Mouse (Mus musculus) olfactory bulb, adult 2 months (tissue): ENCODE measurements around the gene Polr2a. TPM values are rescaled to one million over a fixed set of nuclear protein-coding genes. Genes with fewer than 3 reads are reported as not detected.
"Not testable (repeated sequence)": the region's sequence is repeated elsewhere in the genome, so short reads cannot be mapped to it uniquely, and the experiment has no call there.

Experiments used
- H3K27ac ChIP-seq: fragments of 200-500 bp; 2 replicates; pipeline ENCODE4 v1.5.1; 2012; ENCODE audit warnings: low read depth, low read length; ENCODE audit not compliant: insufficient read depth
- H3K4me1 ChIP-seq: fragments of 200-500 bp; 2 replicates; pipeline ENCODE4 v1.6.1; 2012; ENCODE audit warnings: low read length; ENCODE audit not compliant: control insufficient read depth, insufficient read depth
- H3K4me3 ChIP-seq: fragments of 200-500 bp; 2 replicates; pipeline ENCODE4 v1.5.1; 2012; ENCODE audit warnings: mild to moderate bottlenecking, low read depth, low read length, moderate library complexity; ENCODE audit not compliant: insufficient read depth
- CTCF ChIP-seq: fragments of 200-500 bp; IDR thresholded peaks from 2 replicates; pipeline ENCODE4 v1.5.1; 2012; ENCODE audit warnings: low read depth, mild to moderate bottlenecking, low read length, moderate library complexity; ENCODE audit not compliant: insufficient read depth
- POLR2A ChIP-seq: fragments of 200-500 bp; IDR thresholded peaks from 2 replicates; pipeline ENCODE4 v1.6.1; 2012; ENCODE audit warnings: mild to moderate bottlenecking, low read depth, low read length, moderate library complexity; ENCODE audit not compliant: insufficient read depth
- WGBS: fragments of 180-500 bp; shearing (Covaris S2); methylation state at CpG from one replicate; pipeline ENCODE4 v1.1.7; 2018; 5-methylcytosine and 5-hydroxymethylcytosine counted together
- polyA plus RNA-seq: library from polyadenylated mRNA; stranded (reverse); fragments of >200 nt; gene quantifications from 2 replicates; pipeline ENCODE4 v1.2.4, GENCODE M21; 2012; ENCODE audit warnings: low replicate concordance; ENCODE audit not compliant: missing spikeins, insufficient read depth, insufficient read length

Gene Polr2a
- polyA plus RNA-seq, 1 experiment = 105 TPM

DNA sequence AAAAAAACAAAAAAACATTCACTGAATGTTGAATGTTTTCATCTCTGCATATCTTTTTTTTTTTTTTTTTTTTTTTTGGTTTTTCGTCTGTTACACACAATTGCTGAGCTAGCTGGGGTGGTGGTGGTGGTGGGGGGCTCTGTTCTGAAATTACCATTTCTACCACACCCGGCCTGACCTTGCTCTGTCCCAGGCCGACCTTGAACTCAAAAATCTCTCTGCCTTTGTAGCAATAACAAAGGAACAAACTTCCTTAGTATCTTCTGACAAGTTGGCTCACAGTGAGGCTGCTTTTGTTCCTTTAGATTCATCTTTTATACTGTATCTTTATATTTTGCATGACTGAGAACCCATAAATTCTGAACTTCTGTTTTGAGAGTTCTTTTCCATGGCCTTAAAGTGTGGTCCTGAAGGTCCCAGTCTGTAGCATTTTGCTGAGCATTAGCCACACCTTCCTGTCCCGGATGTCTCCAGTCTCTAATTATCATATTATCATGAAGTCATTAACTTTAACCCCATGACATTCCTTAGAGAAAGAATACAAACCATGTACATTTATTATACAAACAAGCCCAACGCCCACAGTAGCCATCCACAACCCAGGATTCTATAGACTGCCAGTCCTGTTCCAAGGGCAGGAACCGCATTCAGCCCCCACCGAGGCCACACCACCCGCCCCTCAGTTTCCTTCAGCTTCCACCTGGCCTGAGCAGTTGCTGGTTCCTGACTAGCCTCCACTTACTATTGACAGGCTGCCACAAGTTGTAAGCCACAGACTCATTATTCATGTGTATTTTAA lies 54.4 kb downstream of the Polr2a start:
- no peak overlapping the region for H3K4me3 ChIP-seq
- no peak overlapping the region for H3K27ac ChIP-seq
- TF ChIP-seq POLR2A (no peak), CTCF (no peak)
- peaks cover 6% of the 10 kb centered on the region for H3K4me1 ChIP-seq
- 71% methylated on average over 8 of the region's 8 CpGs for WGBS

DNA sequence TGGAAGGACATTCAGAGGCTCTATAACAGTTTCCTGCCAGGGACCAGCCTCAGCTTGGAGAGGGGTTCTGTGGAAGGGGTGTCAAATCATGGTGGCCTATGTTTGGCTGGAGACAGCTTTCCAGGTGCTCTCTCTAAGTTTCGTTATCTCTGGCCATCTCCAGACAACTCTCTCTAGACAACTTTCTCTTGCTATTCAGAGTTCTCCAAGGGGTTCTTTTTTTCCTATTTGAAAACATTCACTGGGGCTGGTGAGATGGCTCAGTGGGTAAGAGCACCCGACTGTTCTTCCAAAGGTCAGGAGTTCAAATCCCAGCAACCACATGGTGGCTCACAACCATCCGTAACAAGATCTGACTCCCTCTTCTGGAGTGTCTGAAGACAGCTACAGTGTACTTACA lies 55.1 kb downstream of the Polr2a start:
- 86% methylated on average over 3 of the region's 3 CpGs for WGBS

DNA sequence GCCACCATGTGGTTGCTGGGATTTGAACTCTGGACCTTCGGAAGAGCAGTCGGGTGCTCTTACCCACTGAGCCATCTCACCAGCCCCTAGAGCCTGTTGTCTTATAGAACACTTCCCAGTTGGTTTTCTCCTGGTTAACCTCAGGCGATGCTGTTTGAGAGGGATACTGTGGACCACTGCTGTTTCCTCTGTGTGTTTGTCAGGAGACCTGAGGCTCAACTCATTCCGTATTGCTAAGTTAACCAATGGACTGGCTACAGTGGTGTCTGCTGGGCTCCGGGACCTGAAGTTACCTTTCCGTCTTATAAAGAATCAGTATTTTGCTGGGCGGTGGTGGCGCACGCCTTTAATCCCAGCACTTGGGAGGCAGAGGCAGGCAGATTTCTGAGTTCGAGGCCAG lies 55.6 kb downstream of the Polr2a start:
- WGBS = 96% methylated on average over 10 of the region's 10 CpGs
- not testable (repeated sequence) for H3K4me1 ChIP-seq, H3K4me3 ChIP-seq, H3K27ac ChIP-seq

More for the DNA sequence above, 55.1 kb downstream of the Polr2a start:
- not testable (repeated sequence) for H3K4me3 ChIP-seq, H3K4me1 ChIP-seq, H3K27ac ChIP-seq

DNA sequence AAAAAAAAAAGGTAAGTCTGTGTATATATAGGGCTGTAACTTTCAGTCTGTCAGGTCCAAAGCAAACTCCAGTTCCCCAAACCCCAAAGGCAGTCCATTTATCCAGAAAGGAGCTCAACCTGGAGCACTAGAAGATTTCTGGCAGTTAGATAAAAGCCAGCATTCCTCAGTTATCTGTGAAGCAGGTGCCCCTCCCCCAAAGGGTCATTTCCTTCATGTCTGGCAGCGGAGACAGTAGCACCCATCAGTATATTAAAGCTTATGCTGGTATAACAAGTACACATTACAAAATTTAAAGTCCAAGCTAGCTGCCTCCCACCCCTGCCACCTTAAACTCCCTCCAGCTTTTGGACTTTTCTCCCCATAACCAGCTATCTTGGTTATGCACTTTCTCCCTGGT lies 58.8 kb downstream of the Polr2a start:
- Histone ChIP-seq H3K27ac (no peak overlapping the region), H3K4me1 (peaks cover 12% of the 10 kb centered on the region), H3K4me3 (no peak overlapping the region)
- no peak for TF ChIP-seq CTCF
- no peak for TF ChIP-seq POLR2A
- WGBS = 92% methylated on average over 1 of the region's 1 CpGs

DNA sequence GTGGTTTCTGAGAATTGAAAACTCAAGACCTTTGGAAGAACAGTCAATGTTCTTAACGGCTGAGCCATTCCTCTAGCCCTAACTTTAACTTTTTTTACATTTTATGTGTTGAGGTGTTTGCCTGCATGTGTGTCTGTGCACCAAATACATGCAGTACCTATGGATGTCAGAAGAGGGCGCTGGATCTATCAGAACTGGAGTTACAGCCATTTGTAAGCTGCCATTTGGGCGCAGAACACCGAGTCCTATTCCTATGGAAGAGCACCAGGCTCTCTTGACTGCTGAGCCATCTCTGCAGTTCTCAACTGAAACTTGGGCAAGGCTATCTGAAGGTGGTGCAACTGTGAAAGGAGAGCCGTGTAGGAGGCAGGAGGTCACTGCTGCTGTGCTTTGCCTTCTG lies 59.9 kb downstream of the Polr2a start:
- WGBS = 72% methylated on average over 5 of the region's 5 CpGs
- no peak overlapping the region for H3K27ac ChIP-seq
- H3K4me1 ChIP-seq = peaks cover 12% of the 10 kb centered on the region
- no peak for TF ChIP-seq POLR2A
- no peak for TF ChIP-seq CTCF
- H3K4me3 ChIP-seq = no peak overlapping the region

DNA sequence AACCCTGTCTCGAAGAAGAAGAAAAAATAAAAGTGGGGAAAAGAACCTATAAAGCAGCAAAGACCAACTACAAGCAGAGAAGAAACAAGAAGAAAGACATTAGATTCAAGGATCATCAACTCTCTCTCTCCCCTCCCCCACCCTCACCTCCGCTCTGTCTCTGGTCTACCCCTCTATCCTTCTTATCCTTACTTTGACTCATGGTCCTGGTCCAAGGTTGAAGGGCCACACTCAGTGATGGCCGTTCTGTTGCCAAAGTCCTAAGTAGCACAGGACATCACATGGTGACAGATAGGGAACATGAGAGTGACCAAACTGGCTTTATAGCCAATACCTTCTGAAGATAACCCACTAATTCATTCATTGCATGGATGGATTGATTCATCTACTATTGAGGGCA lies 61.0 kb downstream of the Polr2a start:
- Histone ChIP-seq H3K4me3 (no peak overlapping the region), H3K27ac (no peak overlapping the region), H3K4me1 (peaks cover 12% of the 10 kb centered on the region)
- WGBS = 91% methylated on average over 3 of the region's 3 CpGs
- TF ChIP-seq POLR2A (no peak), CTCF (no peak)

DNA sequence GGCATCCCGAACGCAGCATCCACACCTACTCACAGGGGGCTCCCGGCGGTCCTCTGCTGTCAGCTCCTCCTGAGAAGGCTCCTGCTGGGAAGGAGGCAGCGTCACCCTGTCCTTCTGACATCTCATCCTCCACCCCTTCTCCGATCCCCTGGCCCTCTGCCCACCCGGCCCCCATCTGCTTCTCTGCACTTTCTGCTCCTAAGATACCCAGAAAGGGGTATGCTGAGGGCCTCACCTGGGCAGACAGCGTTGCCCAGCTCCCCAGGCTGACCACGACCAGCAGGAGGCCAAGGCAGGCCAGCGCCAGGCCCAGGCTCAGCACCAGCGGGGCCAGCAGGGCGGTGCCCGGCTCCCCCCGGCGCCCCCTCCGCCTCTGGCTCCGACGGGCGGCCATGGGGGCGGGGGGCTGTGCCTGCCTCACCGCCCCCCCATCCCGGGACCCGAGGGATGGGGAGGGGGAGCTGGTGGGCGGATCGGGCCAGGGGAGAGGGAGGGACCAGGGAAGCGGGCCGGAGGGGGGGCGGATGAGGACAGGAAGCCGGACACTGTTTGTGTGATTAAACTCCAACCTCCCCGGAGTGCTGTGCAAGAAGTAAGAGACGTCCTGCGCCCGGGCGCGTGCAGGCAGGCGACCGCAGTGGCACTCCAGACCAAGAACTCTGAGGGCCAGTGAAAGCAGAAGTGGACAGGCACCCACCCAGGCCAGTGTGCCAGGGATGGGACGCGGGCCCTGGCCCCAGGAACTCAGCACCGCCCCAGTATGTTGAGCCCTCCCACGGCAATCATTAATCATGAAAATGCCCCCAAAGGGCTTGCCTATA lies 62.9 kb downstream of the Polr2a start, which contains the start of the genes Tnfsf12 and Tnfsfm13:
Tnfsf12 (minus strand) TSS at position 489 of the 821 bp plus-strand sequence.
Tnfsfm13 (minus strand) TSS at position 738 of the 821 bp plus-strand sequence.
- 5% methylated on average over 40 of the region's 41 CpGs for WGBS
- no peak for TF ChIP-seq CTCF
- TF ChIP-seq POLR2A = no peak
- Histone ChIP-seq H3K4me3 (peak within 1 kb of the TSS; percentile 34), H3K27ac (no peak within 1 kb of the TSS; the same call in 1 of the 2 replicates), H3K4me1 (peaks cover 15% of the 10 kb centered on the region)

DNA sequence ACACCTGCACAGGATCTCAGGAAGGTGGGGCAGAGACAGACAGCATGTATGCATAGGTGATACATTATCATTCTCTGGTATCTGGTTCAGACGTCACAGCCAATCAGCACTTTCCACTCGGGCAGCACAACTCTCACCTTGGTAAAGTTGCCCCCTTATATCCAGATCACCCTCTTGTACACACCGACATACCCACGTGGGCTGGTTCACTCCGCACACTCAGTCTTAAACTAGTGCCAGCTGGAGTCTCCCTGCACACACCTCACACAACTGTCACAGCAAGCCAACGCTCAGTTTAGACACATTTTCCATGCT lies 63.4 kb downstream of the Polr2a start:
- TF ChIP-seq POLR2A (no peak), CTCF (no peak)
- H3K27ac ChIP-seq = no peak overlapping the region
- 9% methylated on average over 6 of the region's 6 CpGs for WGBS
- H3K4me1 ChIP-seq = peaks cover 15% of the 10 kb centered on the region
- H3K4me3 ChIP-seq = peak overlapping the region; percentile 34

DNA sequence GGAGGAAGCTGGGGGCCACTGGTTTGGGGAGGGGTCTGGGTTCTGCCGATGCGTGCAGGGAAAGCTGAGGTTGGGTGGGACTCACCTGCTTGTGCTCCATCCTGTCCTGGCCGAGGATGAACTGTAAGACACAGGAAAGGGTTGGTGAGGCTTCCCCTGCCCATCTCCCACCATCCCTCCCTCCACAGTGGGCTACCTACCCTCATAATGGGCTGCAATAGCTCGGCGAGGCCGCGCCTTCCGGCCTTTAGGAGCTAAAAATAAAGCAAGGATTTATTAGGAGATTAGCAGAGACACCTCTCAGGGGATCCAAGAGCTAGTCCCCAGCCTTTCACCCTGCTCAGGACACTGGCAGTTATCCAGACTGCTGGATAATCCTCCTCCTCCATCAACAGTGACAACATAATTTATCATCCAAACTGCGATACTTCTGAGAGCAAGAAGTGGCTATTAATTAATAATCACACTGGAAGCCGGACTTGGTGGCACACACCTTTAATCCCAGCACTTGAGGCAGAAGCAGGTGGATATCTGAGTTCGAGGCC lies 64.9 kb downstream of the Polr2a start:
- Histone ChIP-seq H3K4me3 (no peak overlapping the region), H3K4me1 (peaks cover 15% of the 10 kb centered on the region), H3K27ac (no peak overlapping the region)
- WGBS = 68% methylated on average over 11 of the region's 11 CpGs
- TF ChIP-seq CTCF (no peak), POLR2A (no peak)
